Mouse (Mus musculus) thymus, postnatal 25 days (tissue): Measurements from ENCODE around the gene A630010A05Rik.
"Not testable (repeated sequence)": the region's sequence is repeated elsewhere in the genome, so short reads cannot be mapped to it uniquely, and the experiment has no call there.

Source experiments
- DNase-seq: peaks from one replicate; pipeline ENCODE4 v3.0.0; 2022

The A630010A05Rik gene

GRCm38 (mm10) chr16:14562017-14562416 is at the start of gene A630010A05Rik:
TSS of gene A630010A05Rik (plus strand) at chr16:14562317.
- DNase-seq, result no peak

GRCm38 (mm10) chr16:14535766-14536165 is 26.4 kb upstream of the A630010A05Rik start:
- no peak for DNase-seq

- not testable (repeated sequence) for DNase-seq
Observed at GRCm38 (mm10) chr16:14557191-14557590, 4.9 kb upstream of the A630010A05Rik start.
